Mouse (Mus musculus): ENCODE data around the gene Gpr35.

- no peak for TF ChIP-seq CTCF (IDR thresholded peaks at IDR 0.05; ENCODE audit: extremely low read depth, insufficient read depth, low read length)
- no peak for TF ChIP-seq POLR2A (IDR thresholded peaks at IDR 0.05; ENCODE audit: extremely low read depth, insufficient read depth, low read length)
Observed at GRCm38 (mm10) chr1:92914239-92914638, 36.4 kb upstream of the Gpr35 start.

Measured in cortical plate, adult 2 months (tissue).